Mouse (Mus musculus): ENCODE data around the gene Ctnna3.
A peak's percentile ranks its signal among the peaks of the same experiment; 100 is the strongest.

Gene Ctnna3

GRCm38 (mm10) chr10:63768871-63769270 lies 339.0 kb downstream of the Ctnna3 start:
- DNase-seq, result no peak

DNA sequence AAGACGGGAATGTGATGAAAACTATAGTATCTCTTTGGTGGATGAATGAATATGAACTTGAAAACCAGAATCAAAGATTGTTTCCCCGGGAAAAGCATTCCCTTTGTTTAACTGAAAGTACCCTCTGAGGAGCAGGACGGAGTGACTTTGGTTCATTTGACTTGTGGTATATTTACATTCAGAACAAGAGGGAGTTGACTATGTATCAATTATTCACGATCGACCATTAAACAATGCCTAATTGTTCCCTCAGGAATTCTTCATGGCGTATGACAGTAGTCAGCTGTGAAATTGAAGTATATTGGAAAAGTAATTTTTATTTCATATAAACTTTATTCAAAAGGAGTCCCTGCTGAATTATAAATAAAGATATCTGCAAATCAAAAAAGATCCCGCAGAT lies 341.8 kb downstream of the Ctnna3 start:
- no peak for DNase-seq

GRCm38 (mm10) chr10:63772074-63772473 lies 342.2 kb downstream of the Ctnna3 start:
- no peak for DNase-seq

DNA sequence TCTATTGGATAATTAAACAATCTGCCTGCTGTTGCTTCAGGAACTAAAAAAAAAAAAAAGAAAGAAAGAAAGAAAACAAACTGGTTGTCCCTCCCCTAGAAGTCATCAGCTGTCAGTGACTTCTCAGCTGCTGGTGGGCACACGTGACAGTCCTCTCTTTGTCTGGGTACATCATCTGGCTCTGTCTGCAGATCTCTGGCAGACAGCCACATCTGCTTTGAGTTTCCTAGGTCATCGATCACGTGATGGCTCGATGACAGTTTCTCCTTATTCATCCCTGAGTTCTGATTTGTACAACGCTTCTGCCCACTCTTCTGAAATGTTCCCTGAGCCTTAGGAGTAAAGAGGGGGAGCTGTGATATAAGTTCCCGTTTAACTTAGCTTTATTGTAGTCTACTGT lies 352.1 kb downstream of the Ctnna3 start:
- no peak for DNase-seq

- DNase-seq, result peak; percentile 25 to 31
These were observed 355.1 kb downstream of the Ctnna3 start for GRCm38 (mm10) chr10:63784808-63785535.

- no peak for DNase-seq
These were observed 356.5 kb downstream of the Ctnna3 start for GRCm38 (mm10) chr10:63786390-63786789.

DNA sequence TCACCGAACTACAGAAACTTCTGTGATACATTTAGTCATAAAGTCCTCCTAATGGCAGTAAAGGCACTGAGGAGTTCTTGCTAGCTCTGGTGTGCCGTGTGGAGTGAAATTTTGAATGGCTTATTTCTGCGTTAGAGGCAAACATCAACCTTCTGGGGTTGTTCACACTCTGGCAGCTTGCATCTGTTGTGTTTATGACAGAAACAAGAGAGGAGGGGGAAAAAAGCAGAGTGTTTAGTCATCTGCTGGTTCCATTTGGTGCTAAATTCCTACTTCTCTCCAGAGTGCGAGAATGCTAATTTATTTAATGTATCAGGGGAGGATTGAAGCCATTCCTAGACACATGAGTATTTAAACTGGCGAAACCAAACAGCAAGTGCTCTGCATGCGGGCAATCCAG lies 374.0 kb downstream of the Ctnna3 start:
- DNase-seq, result no peak

DNA sequence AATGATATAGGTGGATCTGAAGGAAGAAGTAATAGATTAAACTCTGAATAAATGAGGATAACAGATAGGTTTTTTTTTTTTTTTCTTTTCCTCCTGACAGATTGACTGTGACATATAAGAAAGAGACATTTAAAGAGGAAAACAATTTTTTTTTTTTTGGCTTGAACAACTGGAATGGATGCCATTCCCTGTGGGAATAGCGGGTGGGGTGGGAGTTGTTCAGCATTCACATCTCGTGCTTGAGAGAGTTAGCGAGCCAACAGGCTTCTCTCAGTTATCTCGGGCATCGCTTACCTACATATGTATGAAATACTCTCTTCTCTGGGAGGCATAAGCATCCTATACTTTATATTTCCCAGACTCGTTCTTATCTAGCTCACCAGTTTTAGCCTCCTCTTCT lies 375.7 kb downstream of the Ctnna3 start:
- DNase-seq, result no peak

DNA sequence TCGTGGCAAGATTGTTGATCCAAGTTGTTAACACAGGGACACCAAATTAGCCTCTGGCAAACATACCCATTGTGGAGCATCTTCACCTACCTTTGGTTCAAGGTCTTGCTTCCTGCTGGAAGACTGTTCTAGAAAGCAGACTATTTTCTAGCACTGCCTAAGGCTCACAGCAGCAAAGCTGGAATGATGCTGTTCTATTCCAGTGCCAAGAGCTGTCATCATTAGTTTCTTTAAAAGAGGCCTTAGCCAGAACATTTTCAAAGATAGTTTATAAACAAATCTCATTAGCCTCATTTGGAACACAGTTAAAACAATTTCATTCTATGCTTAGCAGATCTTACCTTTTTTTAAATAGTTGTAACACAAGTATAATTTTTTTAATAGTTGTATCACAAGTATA lies 376.4 kb downstream of the Ctnna3 start:
- DNase-seq, result no peak

- peak; percentile 1 to 3 for DNase-seq
These were observed 380.2 kb downstream of the Ctnna3 start for GRCm38 (mm10) chr10:63810043-63810617.

GRCm38 (mm10) chr10:63839011-63839410 lies 409.1 kb downstream of the Ctnna3 start:
- DNase-seq, result no peak

GRCm38 (mm10) chr10:63851946-63852345 lies 422.0 kb downstream of the Ctnna3 start:
- DNase-seq, result no peak

- DNase-seq, result no peak
These were observed 439.2 kb downstream of the Ctnna3 start for GRCm38 (mm10) chr10:63869123-63869522.

DNA sequence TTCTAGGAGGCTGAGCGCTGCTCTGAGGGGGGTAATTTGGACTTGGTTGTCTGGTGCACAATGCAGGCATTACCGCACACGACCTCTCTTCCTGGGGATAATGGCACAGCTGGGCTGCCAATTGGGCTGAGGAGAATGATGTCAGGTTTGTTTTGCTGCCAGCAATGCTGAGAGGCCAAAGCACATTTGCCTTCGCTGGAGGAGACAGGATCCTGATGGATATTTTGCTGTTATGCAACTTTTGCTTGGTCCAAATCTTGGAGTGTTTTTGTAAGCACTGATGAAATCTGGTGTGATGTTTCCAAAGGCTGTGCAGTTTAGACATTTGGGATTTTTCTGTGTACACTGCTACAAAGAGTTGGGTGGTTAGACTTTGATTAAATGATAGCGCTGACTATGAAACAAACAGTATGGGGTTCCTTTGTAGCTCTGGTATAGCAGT lies 450.6 kb downstream of the Ctnna3 start:
- DNase-seq, result peak; percentile 52 to 70

DNA sequence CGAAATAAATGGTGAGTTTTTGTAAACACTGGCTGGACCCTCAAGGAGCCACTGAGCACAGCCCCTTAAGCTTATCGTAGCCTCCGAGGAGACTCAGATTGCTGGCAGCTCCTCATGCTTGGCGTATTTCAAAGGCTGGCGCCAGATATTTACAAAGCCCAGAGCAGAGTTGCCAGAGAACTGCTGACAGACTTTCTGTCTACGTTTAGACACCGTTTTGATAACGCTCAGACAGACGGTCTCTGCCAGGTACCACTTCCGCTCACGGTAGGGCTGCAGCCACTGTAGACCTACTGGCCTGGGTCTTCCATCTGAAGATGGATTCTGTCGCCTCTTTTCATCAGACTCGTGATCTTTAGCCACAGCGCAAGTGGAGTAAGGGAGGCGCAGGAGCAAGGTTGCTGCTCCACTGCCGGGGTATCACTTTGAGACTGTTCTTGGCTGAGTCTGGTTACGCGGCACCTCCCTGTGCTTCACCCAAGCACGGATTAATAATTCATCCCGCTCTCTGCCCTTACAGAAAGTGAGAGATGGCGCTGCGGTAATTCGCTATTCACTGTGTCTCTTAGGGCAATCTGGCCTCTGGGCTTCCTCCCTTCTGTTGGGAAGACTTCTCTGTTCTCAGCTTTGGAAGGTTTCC lies 456.7 kb downstream of the Ctnna3 start:
- no peak for DNase-seq

DNA sequence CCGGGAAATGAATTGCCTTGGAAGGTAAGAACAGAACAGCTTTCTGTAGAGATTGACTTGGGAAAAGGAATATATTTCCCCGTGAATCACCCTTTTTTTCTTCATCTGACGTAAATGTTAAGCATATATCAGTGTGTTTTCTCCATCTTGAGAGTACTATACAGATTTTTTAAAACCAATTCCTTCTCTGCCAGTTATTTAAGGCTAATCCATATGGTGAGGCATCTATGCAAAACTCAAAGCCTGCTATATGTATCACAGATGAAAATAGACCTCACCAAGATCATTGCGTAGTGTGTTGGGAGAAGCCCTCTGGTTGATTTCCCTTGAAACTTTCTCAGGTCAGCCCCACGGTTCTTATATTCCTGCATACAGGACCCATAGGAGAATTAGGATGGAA lies 464.7 kb downstream of the Ctnna3 start:
- DNase-seq, result no peak

GRCm38 (mm10) chr10:63899891-63900290 lies 470.0 kb downstream of the Ctnna3 start:
- DNase-seq, result no peak

- no peak for DNase-seq
These were observed 479.0 kb downstream of the Ctnna3 start for GRCm38 (mm10) chr10:63908878-63909277.

DNA sequence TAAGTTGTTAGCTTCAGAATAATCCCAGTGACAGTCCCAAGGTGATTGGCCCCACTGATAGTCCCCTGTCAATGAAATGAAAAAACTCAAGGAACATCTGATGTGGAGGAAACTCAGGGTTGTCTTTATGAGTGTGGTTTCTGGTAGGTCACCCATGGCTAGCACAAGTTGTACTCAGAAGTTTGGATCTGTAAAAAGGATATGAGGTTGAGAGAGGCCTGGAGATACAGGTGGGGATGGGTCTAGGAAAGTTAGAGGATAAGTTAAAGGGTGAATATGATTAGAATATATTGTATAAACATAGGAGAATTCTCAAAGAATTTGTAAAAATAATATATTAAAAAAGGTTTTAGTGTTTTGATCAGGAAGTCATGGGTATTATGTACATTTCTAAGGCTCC lies 497.4 kb downstream of the Ctnna3 start, which contains the start of gene Gm10118:
TSS of gene Gm10118 (minus strand) at position 101 of the 400 bp plus-strand sequence.
- DNase-seq, result no peak

GRCm38 (mm10) chr10:63933946-63934345 lies 504.0 kb downstream of the Ctnna3 start:
- no peak for DNase-seq

DNA sequence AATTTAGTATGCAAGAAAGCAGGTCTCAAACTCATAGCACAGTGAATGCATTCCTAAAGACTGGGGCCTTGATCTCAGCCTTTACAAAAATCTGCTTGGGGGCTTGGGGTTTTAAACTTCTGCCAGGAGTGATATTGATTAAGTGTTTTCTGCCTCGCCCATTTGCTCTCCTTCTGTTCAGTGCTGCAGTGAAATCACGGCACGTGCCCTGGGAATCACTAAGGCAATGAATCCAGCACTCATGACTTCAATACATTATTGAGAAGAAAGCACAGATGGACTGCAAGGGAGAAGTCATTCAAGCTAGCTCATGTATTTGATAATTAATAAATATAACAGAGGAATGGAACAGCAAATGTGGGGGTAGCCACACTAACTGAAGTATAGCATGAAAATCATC lies 515.6 kb downstream of the Ctnna3 start:
- DNase-seq, result no peak

DNA sequence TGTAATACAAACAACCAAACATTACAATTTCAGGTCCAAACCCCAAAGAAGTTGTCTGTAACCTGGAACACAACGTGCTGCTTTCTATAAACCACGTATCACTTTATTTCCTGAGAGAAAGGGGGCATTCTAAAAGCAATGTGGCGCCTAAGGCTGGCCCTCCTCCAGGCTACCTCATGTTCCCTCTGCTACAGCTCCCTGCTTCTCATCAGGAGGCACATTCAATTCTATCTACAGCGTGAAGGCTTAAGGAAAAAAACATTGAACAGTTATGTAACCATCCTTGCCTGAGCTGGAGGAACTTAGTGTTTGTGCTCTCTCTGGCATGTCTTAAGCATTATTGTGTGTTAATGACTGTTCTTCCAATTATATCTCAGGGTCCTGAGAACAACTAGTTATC lies 517.4 kb downstream of the Ctnna3 start:
- no peak for DNase-seq

DNA sequence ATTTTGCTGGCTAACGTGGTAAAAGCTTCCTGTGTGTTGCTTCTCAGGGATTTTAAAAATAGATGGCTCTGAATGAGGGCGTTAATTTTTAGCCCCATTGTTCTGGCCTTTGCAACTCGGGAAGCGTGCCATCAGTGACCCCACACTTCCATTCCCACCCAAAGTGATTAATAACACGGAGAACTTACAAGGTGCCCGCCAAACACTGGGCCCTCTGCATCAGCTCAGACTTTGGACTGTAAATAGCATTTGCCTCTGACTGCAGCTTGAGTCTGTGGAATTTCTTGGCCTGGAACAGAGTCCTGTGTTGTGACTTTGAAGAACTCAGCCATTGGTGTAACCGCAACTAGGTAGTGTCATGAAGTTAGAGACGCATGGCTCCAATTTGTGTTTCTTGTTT lies 521.0 kb downstream of the Ctnna3 start:
- DNase-seq, result no peak

DNA sequence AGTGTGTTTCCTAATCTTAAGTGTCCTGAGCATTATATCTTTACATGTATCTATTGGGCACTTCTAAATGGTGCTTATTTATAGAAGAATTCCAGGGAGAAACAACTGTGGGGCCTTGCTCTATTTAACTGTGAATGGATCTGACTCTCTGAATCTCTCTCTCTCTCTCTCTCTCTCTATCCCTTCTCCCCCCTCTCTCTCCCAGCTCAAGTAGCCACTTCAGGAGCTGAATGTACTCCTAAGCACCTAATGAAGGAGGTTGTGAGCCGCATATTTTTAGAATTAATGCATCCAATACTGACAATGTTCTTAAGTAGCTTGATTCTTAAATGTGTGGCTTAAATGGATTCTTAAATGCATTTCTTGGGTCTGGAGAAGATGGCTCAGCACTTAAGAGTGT lies 521.6 kb downstream of the Ctnna3 start:
- peak in 1 of 2 experiments; percentile 27 for DNase-seq
